Mouse (Mus musculus): ENCODE results near the gene Dnajc2.
"Not testable (repeated sequence)": the region's sequence is repeated elsewhere in the genome, so short reads cannot be mapped to it uniquely, and the experiment has no call there.

DNA sequence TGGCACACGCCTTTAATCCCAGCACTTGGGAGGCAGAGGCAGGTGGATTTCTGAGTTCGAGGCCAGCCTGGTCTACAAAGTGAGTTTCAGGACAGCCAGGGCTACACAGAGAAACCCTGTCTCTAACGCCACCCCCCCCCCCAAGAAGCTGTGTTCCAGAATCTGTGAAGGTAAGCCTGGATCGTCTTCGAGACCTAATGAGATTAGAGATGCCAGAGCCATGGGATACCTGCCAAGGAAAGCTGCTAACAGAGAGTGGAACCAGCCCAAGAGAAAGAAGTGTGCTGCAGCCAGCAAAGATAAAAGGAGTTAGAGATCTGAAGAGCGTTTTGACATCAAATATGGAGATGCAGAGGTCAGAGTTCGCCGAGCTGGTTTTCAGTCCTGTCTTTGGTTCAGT, 77.0 kb downstream of the Dnajc2 start:
- not testable (repeated sequence) for TF ChIP-seq CTCF (conservative IDR thresholded peaks at IDR 0.05; ENCODE audit: insufficient read depth, insufficient read length, low read depth, low read length); POLR2A (IDR thresholded peaks at IDR 0.05; ENCODE audit: low read depth, low read length)

Data from kidney, adult 2 months (tissue).